Mouse (Mus musculus) cerebellum, adult 11 months (tissue): Measurements from ENCODE around the gene Gm5416.
"Not testable (repeated sequence)": the region's sequence is repeated elsewhere in the genome, so short reads cannot be mapped to it uniquely, and the experiment has no call there.

ENCODE experiments used
- DNase-seq: peaks from one replicate; pipeline ENCODE4 v3.0.0; 2022

Gene Gm5416

DNA sequence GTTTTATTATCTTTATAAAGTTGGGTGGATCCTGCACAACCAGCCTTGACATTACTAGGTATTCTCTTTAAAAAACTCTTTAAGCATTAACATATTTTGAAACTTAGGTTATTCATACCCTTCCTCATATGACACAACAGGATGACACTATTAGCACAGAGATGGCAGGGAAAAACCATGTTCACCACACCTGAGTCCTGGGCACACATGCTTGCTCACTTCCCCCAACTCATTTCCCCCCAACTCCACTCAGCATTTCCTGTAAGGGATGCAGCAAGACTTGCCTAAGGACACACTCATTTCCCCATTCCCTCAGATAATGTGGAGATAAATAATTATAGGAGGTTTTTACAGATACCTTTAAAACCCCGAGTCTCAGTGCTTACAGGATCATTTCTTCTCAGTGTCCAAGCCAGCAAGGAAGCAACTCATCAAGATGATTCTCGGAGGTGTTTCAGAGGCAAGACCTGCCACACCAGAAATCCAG lies at the start of gene Gm5416:
Gene Gm5416 (plus strand): TSS at position 437 of the 487 bp plus-strand sequence.
- DNase-seq = no peak

DNA sequence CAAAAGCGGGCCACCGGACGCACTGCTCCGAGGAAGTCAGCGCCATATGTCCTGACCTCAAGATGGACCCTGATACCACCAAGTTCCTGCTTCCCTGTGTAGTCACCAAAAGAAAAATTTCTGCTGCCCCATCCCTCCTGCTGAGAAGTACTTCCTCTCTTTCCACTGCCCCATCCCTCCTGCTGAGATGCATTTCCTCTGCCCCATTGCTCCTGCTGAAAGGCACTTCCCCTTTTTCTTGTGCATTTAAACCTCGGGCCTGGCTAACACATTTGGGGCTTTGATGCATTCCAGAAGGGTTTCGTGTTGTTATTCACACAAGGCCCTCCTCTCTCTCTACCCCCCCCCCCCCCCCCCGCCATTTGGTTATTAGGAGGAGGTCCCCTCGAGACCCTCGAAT lies 42.4 kb upstream of the Gm5416 start:
- DNase-seq = not testable (repeated sequence)

DNA sequence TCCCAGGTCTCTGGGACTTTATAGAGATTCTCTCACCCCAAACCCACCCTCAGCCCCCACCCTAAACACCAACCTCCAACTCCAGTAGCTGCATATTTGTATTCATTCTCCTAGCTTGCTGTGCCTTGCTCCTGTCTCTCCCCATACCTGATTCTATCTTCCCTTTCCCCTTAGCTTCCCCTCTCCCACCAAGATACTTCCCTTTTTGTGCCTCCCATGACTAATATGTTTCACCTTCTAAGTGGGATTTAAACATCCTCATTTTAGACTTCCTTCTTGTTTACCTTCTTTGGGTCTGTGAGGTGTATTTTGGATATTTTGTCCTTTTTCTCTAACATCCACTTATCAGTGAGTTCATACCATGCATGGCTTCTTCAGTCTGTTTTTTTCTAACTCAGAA lies 34.1 kb upstream of the Gm5416 start:
- DNase-seq = no peak

- DNase-seq = no peak
Measured at GRCm38 (mm10) chr16:36179910-36180309, 30.3 kb upstream of the Gm5416 start.

GRCm38 (mm10) chr16:36183912-36184311 lies 26.3 kb upstream of the Gm5416 start, which contains the start of gene Gm5483:
TSS of gene Gm5483 (plus strand) at chr16:36184212.
- DNase-seq = not testable (repeated sequence)

GRCm38 (mm10) chr16:36199226-36199625 lies 11.0 kb upstream of the Gm5416 start:
- DNase-seq = no peak

DNA sequence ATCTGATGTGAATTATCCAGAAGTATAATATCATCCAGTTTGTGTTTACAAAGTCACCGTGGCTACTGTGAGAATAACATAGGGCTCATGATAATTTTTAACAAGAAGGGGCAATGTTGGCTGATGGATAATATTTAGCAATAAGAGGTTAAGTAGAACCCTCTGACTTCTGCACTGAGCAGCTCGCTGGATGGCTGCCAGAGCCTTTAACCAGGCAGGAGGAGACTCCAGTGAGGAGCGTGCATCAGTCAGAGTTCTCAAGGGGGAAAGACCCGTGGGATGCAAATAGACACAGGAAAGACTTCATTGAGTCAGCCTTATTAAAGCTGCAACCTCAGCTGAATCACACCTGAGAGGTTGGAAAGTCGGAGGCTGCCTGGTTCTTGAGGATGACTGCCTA lies 6.4 kb upstream of the Gm5416 start:
- no peak for DNase-seq

DNA sequence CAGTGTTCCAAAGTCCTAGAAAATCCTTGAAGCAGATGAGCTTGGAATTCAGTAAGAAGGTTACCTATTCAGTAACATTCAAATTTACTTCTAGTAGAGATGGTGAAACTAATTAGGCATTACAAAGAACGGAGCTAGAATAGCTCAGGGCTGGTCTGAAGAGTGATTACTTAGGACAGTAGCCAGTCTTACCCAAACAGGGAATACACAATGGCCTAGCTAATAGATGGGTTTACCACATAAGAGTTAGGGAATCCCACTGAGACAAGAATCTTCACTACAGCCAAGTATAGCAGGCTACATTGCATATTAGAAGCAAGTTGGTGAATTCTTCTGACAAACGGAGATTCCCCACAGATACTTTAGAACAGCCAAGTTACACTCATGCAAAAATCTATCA lies 4.5 kb upstream of the Gm5416 start:
- not testable (repeated sequence) for DNase-seq

DNA sequence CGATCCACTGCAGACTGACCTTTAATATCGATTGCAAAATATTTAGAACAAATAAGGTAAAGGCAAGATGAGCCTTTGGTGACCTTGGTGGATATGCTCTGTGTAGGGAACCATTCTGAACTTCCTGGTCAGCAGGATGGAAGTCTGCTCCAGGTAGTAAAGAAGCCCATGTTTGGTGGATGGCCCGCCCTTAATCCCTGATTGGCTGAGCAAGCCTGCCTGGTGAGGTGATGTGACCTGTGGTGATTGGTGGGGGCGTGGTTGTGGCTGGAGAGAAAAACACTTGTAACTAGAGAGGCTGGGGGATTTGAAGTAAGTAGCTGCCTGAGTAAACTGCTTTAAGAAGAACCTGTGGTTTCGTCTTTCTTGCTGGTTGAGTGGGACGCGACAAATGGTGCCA lies 11.0 kb downstream of the Gm5416 start, which contains the start of gene 2010005H15Rik:
Gene 2010005H15Rik (plus strand): TSS at position 301 of the 400 bp plus-strand sequence.
- not testable (repeated sequence) for DNase-seq

GRCm38 (mm10) chr16:36260585-36260984 lies 50.4 kb downstream of the Gm5416 start:
- not testable (repeated sequence) for DNase-seq
